Mouse (Mus musculus) layer of hippocampus, adult 9-11 months (tissue): ENCODE measurements around the gene Iffo2.
A peak's percentile ranks its signal among the peaks of the same experiment; 100 is the strongest.

ENCODE experiments used
- DNase-seq: peaks from one replicate; pipeline ENCODE4 v3.0.0; 2022

Gene Iffo2

GRCm38 (mm10) chr4:139611542-139611953 lies 81.2 kb downstream of the Iffo2 start:
- DNase-seq: peak; percentile 51

GRCm38 (mm10) chr4:139614524-139615260 lies 84.3 kb downstream of the Iffo2 start:
- DNase-seq: no peak

- no peak for DNase-seq
These were observed 86.1 kb downstream of the Iffo2 start for GRCm38 (mm10) chr4:139616276-139617000.

- DNase-seq: no peak
These were observed 86.6 kb downstream of the Iffo2 start for GRCm38 (mm10) chr4:139617001-139617364.

- no peak for DNase-seq
These were observed 89.4 kb downstream of the Iffo2 start for GRCm38 (mm10) chr4:139619765-139620164.

- peak; percentile 98 for DNase-seq
These were observed 92.3 kb downstream of the Iffo2 start, which contains the start of gene Aldh4a1 for GRCm38 (mm10) chr4:139622373-139623282. Gene Aldh4a1 (plus strand): TSS chr4:139622866.

GRCm38 (mm10) chr4:139623434-139624115 lies 93.2 kb downstream of the Iffo2 start:
- DNase-seq: no peak

GRCm38 (mm10) chr4:139624116-139624489 lies 93.8 kb downstream of the Iffo2 start:
- DNase-seq: no peak

GRCm38 (mm10) chr4:139624706-139625105 lies 94.4 kb downstream of the Iffo2 start:
- peak; percentile 39 for DNase-seq

- DNase-seq: no peak
These were observed 97.0 kb downstream of the Iffo2 start for GRCm38 (mm10) chr4:139627361-139627760.

- DNase-seq: no peak
These were observed 99.8 kb downstream of the Iffo2 start for GRCm38 (mm10) chr4:139630171-139630570.

GRCm38 (mm10) chr4:139631141-139631540 lies 100.8 kb downstream of the Iffo2 start:
- DNase-seq: no peak

- DNase-seq: no peak
These were observed 101.4 kb downstream of the Iffo2 start for GRCm38 (mm10) chr4:139631569-139632253.

- no peak for DNase-seq
These were observed 101.9 kb downstream of the Iffo2 start for GRCm38 (mm10) chr4:139632254-139632580.

- DNase-seq: peak; percentile 44
These were observed 106.0 kb downstream of the Iffo2 start for GRCm38 (mm10) chr4:139636373-139636772.

- DNase-seq: no peak
These were observed 107.5 kb downstream of the Iffo2 start for GRCm38 (mm10) chr4:139637847-139638246.

GRCm38 (mm10) chr4:139638356-139638755 lies 108.0 kb downstream of the Iffo2 start:
- DNase-seq: no peak

- DNase-seq: no peak
These were observed 109.5 kb downstream of the Iffo2 start for GRCm38 (mm10) chr4:139639801-139640200.

- no peak for DNase-seq
These were observed 110.0 kb downstream of the Iffo2 start for GRCm38 (mm10) chr4:139640333-139640732.

GRCm38 (mm10) chr4:139640775-139641174 lies 110.4 kb downstream of the Iffo2 start:
- DNase-seq: no peak

- DNase-seq: no peak
These were observed 111.6 kb downstream of the Iffo2 start for GRCm38 (mm10) chr4:139641829-139642425.

- peak; percentile 59 for DNase-seq
These were observed 113.6 kb downstream of the Iffo2 start for GRCm38 (mm10) chr4:139643972-139644371.
